Mouse (Mus musculus) CH12.LX (cell line): ENCODE measurements around the gene Gm49387.

Experiments
- CHD2 ChIP-seq: IDR thresholded peaks from 2 replicates; pipeline ENCODE4 v1.6.1; 2011; ENCODE audit warnings: low read length, improper control_type of control experiment
- CTCF ChIP-seq, 2 experiments: IDR thresholded peaks in 1 of 2; conservative IDR thresholded peaks in 1 of 2; 2 replicates each; pipeline ENCODE4 v1.5.1; 2011 to 2012; ENCODE audit warnings: low read depth in 2 of 2, low read length in 2 of 2, improper control_type of control experiment in 1 of 2, inconsistent platforms in 1 of 2, mild to moderate bottlenecking in 1 of 2, moderate library complexity in 1 of 2
- EP300 ChIP-seq: IDR thresholded peaks from 2 replicates; pipeline ENCODE4 v1.6.1; 2011; ENCODE audit warnings: low read length, improper control_type of control experiment
- GABPA ChIP-seq: IDR thresholded peaks from 2 replicates; pipeline ENCODE4 v1.6.1; 2012; ENCODE audit warnings: low read depth, low read length, improper control_type of control experiment, inconsistent platforms; ENCODE audit not compliant: insufficient replicate concordance
- MYC ChIP-seq: IDR thresholded peaks from 2 replicates; pipeline ENCODE4 v1.6.1; 2011; ENCODE audit warnings: low read depth, mild to moderate bottlenecking, improper control_type of control experiment, low read length
- RCOR1 ChIP-seq: conservative IDR thresholded peaks from 2 replicates; pipeline ENCODE4 v1.6.1; 2012; ENCODE audit warnings: low read depth, mild to moderate bottlenecking, inconsistent platforms, low read length, improper control_type of control experiment

GRCm38 (mm10) chr14:31515895-31516294, 124.8 kb downstream of the Gm49387 start:
- TF ChIP-seq RCOR1 (no peak), CTCF (conservative IDR thresholded peaks at IDR 0.05 in 1 of 2, IDR thresholded peaks at IDR 0.05 in 1 of 2; ENCODE audit: low read depth in 2 of 2, low read length in 2 of 2) (no peak), MYC (no peak), EP300 (no peak), CHD2 (no peak), GABPA (no peak)
